Mouse (Mus musculus): ENCODE data around the gene Ces1a.

DNA sequence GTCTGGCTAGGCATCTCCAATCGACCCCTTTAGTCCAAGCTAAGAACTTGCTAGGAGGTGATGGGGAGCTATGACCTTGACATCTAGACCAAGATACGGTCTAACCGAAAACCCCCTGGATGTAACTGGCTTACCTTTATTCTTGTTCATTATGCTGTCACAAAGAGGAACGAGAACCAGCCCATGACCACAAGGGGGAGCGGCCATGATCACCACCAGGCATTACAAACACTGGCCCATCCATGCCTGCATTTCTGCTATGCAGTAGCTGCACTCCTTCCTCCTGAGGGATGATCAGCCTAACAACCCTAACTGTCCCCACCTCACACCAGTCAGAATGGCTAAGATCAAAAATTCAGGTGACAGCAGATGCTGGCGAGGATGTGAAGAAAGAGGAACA, 35.8 kb downstream of the Ces1a start:
- TF ChIP-seq POLR2A (IDR thresholded peaks at IDR 0.05; ENCODE audit: control insufficient read depth in 1 of 2, insufficient read depth in 1 of 2, low read depth in 1 of 2, low read length in 2 of 2, poor library complexity in 1 of 2) (no peak), KAT2A (conservative IDR thresholded peaks at IDR 0.05; ENCODE audit: low read depth, low read length) (no peak)
